Mouse (Mus musculus): ENCODE data around the gene Epn3. TPM values are rescaled to one million over a fixed set of nuclear protein-coding genes. Genes with fewer than 3 reads are reported as not detected.

The Epn3 gene
- total RNA-seq, 2 experiments from 2014 or later = 1.6 TPM

DNA sequence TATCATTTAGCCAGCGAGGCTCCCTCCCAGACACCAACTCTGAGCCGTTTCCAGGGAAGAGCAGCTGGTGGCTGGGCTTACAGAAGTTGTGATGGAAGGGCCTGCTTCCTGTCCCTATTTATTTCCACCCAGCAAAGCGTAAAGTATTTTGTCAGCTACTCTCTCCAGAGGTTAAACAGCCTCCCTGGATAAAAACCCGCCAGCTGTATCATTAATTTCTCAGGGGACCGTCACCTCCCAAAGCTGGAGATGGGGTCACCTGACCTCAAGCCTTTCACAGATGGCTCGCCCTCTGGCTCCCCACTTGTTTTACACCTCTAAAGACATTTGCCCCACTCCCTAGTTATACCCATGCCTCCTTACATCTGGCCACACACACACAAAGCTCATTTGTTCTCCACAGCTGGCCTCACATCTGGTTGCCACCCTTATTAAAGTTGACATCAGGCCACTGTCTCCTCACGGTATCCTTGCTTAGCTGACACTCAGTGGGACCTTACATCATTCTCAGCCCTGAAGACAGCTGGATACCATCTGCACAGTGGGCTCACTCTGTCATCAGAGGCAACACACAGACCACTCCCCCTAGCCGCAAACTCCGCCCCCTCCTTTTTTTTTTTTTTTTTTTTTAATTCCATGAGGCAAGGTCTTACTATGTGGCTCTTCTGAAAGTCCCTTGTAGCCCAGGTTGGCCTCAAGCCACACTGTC, 26.6 kb upstream of the Epn3 start:
- DNase-seq (ENCODE audit: low spot score in 2 of 2) = no peak
- no peak for TF ChIP-seq CTCF (conservative IDR thresholded peaks at IDR 0.05)

DNA sequence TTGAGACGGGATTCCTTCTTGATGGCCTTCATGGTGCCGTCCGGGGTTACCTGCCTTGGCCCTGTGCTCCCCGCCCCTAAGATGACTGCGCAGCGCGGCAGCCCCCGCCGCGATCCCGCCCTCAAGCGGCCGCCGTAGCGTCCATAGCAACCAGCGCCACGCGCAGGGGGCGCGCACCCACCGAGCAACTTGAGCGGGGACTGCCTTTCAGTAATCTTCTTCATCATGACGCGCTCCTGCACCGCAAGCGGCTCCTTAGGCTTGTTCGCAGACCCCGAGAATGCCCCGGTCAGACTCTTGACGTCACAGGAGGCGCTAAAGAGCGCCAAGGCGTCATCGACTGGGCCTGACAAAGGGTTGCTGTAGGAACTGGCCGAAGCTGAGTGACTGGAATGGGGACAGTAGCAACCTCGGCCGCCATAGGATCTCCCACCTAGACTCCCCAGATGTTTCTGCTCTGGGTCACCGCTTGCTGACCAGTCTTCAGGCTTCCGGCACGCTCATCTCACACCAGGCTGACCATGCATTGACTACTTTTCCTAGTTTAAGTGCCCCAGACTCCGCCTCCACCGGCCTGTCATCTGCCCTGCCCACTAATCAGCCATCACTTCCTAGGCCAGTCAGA, 21.6 kb upstream of the Epn3 start, which contains the start of gene Mycbpap:
Gene Mycbpap, minus strand, starts transcription at position 524 of the 625 bp plus-strand sequence.
- Histone ChIP-seq H3K4me3 (peak within 1 kb of the TSS; percentile 75), H3K27ac (peak within 1 kb of the TSS; percentile 56)
- peak; percentile 33 for TF ChIP-seq CTCF (conservative IDR thresholded peaks at IDR 0.05)
- DNase-seq (ENCODE audit: low spot score in 2 of 2) = peak; percentile 25 to 36

More for the DNA sequence above, 26.6 kb upstream of the Epn3 start:
- no peak overlapping the region for H3K4me3 ChIP-seq
- H3K27ac ChIP-seq = no peak overlapping the region

DNA sequence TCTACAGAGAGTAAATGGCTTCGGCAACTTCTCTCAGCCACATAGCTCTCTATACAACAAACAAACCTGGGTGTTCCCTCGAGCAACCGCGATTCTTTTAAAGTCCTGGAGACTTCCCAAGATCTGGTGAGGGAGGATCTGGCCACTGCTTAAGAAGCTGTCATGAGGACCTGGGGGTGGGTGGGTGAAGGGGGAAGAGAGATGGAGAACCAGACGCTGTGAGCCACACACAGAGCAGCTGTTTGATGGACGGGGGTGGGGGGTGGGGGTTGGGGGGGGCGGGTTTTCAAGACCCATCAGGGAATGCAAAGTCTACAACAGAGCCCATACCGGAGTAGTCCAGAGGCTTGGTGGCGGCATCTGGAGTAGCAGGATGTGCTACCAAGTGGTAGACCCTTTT, 13.7 kb upstream of the Epn3 start:
- Histone ChIP-seq H3K4me3 (no peak overlapping the region), H3K27ac (no peak overlapping the region)
- DNase-seq (ENCODE audit: low spot score in 2 of 2) = no peak
- no peak for TF ChIP-seq CTCF (conservative IDR thresholded peaks at IDR 0.05)

DNA sequence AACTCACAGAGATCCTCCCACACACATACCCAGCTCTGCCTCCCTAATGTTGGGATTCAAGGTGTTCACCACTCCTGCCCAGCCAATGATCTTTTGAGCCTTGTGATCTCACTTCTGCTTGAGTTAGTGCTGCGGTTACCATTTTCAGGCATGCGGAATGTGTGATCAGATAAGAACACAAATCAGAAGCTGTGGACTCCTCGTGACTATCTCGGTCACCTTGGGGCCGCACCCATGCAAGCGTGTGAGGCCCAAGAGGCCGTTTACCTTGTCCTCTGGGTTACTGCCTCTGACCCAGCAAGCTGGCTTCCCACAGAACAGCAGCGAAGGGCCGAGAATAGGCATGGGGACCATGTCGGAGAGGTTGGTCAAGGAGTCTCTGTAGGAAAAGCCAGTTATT, 9.2 kb upstream of the Epn3 start:
- no peak for DNase-seq (ENCODE audit: low spot score in 2 of 2)
- Histone ChIP-seq H3K27ac (no peak overlapping the region), H3K4me3 (no peak overlapping the region)
- no peak for TF ChIP-seq CTCF (conservative IDR thresholded peaks at IDR 0.05)

DNA sequence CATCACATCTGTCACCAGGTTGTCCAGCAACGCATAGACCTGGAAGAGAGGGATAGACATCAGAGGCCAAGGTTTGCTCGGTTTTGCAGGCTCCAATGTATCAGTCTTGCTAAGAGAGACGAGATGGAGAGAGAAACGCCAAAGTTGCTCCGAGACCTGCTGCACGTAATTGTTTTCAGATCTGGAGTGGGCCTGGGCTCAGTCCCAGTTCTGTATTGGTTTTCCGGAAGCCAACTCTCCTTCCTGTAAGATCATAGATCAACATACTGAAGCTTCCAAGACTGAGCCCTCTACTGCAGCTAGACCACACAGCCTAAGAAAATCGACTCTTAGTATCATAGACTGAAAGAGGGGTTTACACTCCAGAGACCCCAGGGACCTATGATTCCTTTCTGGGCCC, 1.7 kb upstream of the Epn3 start:
- Histone ChIP-seq H3K4me3 (no peak overlapping the region), H3K27ac (no peak overlapping the region)
- TF ChIP-seq CTCF (conservative IDR thresholded peaks at IDR 0.05) = no peak
- no peak for DNase-seq (ENCODE audit: low spot score in 2 of 2)

DNA sequence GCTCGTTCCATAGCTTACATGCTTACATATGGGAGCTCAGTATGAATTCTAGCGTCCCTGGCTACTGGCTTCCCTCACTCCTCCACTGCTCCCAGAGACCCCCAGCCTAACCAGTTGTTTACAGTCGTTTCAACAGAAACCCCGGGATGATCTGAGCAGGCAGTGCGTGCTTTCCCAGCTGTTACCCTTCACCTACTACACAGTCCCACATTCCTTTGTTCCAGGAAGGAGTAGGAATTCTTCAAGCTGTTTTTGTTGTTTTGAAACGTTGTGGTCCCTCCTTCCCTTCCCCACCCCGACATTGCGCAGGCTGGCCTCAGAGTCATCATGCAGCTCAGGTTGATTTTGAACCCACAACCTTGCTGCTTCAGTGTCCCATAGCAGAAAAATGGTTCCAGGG, 588 bp upstream of the Epn3 start:
- no peak overlapping the region for H3K4me3 ChIP-seq
- no peak for TF ChIP-seq CTCF (conservative IDR thresholded peaks at IDR 0.05)
- DNase-seq (ENCODE audit: low spot score in 2 of 2) = no peak
- H3K27ac ChIP-seq = no peak overlapping the region

DNA sequence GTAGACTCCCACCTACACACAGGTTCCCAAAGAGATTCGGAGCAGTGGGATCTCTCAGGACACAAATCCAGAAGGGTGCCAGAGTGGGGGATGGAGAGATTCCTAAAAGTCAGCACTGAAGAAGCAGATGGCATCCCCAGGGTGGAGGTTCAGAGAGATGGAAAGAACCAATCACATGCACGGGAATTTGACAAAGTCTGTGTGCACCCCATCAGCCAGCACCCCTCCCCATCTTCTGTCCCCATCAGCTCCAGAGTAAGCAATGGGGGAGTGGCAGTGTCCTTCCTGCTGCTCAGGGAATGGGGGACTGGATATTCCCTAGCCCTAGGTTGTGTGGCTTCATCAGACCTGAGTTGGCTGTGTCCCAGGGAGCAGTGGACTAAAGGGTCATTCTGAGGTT, 739 bp downstream of the Epn3 start:
- peak; percentile 33 to 77 for DNase-seq (ENCODE audit: low spot score in 2 of 2)
- Histone ChIP-seq H3K4me3 (peak overlapping the region; percentile 30), H3K27ac (no peak overlapping the region)
- TF ChIP-seq CTCF (conservative IDR thresholded peaks at IDR 0.05) = no peak

DNA sequence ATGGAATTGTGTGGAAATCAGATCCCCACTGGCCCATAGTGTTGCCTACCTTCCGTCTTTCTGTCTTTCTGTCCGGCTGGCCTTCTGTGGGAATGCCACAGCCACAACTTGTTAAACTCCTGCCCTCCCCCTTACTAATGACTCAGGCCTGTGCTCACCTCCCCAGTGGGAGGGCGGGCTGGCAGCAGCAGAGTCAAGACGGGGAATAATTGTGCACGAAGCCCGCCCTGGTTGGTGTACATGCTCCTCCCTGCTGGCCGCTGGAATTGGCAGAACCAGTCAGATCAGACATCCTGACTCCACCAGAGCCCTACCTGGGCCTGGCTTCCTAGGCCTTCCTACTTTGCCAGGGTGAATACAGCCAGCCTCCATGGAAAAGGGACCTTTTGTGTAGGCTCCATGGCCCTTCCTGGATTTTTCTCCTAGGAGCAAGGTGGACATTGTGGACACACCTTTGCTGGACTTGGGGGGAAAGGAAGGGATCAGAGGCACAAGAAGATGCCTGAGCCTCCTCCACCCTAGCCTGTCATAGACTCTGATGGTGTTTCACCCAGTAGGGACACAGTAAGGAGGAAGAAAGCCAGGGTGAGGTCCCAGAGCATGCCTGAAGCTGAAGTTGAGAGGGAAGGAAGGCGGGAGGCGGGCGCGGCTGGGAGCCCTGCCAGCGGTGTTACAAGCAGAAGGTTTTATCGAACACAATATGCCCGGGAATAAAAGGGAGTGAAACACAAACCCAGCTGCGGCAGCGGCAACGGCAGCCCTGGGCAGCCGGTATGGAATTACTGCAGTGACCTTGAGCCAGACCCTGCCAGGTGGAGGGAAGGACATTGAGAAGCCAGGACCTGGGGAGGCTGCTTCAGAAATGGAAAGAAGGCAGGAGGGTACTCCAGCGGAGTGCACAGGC, 1.4 kb downstream of the Epn3 start:
- DNase-seq (ENCODE audit: low spot score in 2 of 2) = peak; percentile 53 to 61
- Histone ChIP-seq H3K4me3 (peak overlapping the region; percentile 30), H3K27ac (no peak overlapping the region)
- TF ChIP-seq CTCF (conservative IDR thresholded peaks at IDR 0.05) = no peak

DNA sequence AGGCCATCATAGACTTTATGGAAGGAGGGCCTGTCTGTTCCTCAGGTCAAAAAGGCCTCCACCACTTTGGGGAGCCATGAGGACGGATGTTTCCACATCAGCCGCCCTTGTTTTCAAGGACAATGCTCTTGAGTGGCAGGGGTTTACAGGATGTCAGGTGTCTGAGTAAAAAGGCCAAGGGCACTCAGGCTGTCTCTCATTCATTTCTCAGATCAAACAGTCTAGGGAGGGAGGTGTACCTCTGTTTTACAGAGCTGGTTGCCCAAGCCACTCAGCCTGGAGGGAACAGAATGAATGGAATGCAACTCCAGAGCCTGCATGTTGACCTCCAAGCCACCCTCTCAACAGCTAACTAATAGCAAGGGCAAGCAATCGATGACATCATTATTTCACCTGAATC, 4.4 kb downstream of the Epn3 start:
- H3K4me3 ChIP-seq = no peak overlapping the region
- TF ChIP-seq CTCF (conservative IDR thresholded peaks at IDR 0.05) = no peak
- no peak overlapping the region for H3K27ac ChIP-seq
- DNase-seq (ENCODE audit: low spot score in 2 of 2) = no peak

DNA sequence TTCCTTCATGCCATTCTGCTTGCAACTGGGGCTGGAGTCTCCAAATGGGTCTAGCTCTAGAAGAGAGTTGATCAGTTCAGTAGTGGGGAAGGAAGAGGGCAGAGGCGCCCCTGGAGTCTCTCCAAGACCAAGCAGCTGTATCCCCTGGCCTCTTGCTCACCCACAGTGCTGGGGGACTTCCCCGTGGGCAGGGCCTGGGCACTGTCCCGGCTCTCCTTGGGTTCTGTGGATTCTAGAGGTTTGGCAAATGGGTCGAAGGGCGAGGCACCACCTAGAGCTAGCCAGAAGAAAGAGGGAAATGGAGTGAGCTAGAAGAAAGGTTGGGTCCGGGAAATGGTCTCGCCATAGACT, 8.1 kb downstream of the Epn3 start:
- H3K27ac ChIP-seq = no peak overlapping the region
- no peak for TF ChIP-seq CTCF (conservative IDR thresholded peaks at IDR 0.05)
- H3K4me3 ChIP-seq = no peak overlapping the region
- DNase-seq (ENCODE audit: low spot score in 2 of 2) = no peak

DNA sequence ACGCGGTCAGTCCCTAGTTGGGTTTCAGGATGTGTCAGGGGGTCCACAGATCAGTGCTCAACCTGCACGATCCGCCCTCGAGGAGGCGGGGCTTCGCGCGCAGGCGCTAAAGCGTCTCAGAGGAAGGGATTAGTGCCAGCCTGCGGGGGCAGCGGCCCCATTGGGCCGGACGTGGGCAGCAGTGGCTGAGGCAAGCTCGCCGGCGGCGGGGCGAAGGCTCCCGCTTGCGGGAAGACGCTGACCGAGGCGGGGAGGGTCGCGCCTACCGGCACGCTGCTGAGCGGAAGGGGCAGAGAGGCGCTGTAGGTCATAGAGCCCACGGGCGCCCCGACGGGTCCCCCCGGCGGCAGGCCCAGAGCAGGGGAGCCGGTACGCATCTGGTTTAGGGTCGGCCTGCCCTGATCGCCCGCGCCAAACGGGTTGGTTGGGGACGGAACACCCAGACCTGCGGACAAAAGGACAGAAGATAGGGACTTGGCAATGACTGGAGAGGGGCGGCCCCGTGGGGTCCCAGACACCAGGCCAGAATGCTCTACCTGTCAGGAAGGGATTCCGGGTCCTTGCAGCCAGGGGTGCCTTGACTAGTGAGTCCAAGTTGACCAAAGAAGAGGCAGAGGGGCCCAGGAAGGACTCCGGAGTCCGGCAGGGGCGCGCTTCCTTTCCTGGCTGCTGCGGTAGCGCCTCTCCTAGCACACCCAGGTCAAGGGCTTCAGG, 8.6 kb downstream of the Epn3 start:
- TF ChIP-seq CTCF (conservative IDR thresholded peaks at IDR 0.05) = 0 out of 2 replicates have a peak, but pooled peaks have one; percentile 3
- no peak for DNase-seq (ENCODE audit: low spot score in 2 of 2)
- Histone ChIP-seq H3K27ac (peak overlapping the region; percentile 54; the same call in 1 of the 2 replicates), H3K4me3 (peak overlapping the region; percentile 57)

DNA sequence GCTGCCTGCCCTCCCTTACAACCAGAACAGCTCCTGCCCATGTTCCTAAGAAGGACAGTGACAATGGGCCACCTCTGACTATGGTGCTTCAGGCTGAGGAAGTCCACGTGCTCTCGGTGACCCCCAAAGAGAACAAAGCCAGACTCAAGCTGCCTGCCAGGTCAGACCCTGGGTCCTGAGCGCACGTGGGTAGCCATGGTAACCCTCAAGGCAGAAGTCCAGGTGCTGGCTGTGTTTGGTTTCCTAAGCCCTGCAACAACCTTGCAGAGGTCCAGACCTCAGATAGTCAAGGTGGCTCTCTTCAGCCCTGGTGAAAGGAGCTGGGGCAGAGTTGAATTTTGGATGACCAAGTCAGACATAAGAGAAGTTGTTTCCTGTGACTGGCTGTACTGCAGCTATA, 10.0 kb downstream of the Epn3 start:
- Histone ChIP-seq H3K27ac (no peak overlapping the region), H3K4me3 (no peak overlapping the region)
- no peak for TF ChIP-seq CTCF (conservative IDR thresholded peaks at IDR 0.05)
- DNase-seq (ENCODE audit: low spot score in 2 of 2) = no peak
